Mouse (Mus musculus) hindbrain, embryonic 12.5 days (tissue): ENCODE results near the gene Espl1. TPM values are rescaled to one million over a fixed set of nuclear protein-coding genes. Genes with fewer than 3 reads are reported as not detected.

Experiments used
- ATAC-seq: fragments of 200-750 bp; cut with Nextera tagmentation; 2 replicates; pipeline ENCODE4 v1.8.0; 2017; ENCODE audit warnings: moderate TSS enrichment; ENCODE audit not compliant: low FRiP score
- H3K27ac ChIP-seq: fragments of 300-500 bp; sonication (generic); 2 replicates; pipeline ENCODE4 v1.5.1; 2016; ENCODE audit warnings: mild to moderate bottlenecking
- H3K27me3 ChIP-seq: fragments of 300-500 bp; sonication (generic); 2 replicates; pipeline ENCODE4 v1.6.1; 2016; ENCODE audit warnings: mild to moderate bottlenecking
- H3K36me3 ChIP-seq: fragments of 300-500 bp; sonication (generic); 2 replicates; pipeline ENCODE4 v1.6.1; 2016; ENCODE audit warnings: mild to moderate bottlenecking
- H3K4me1 ChIP-seq: fragments of 300-500 bp; sonication (generic); 2 replicates; pipeline ENCODE4 v1.6.1; 2016
- H3K4me2 ChIP-seq: fragments of 300-500 bp; sonication (generic); replicated peaks from 2 replicates; pipeline ENCODE4 v1.6.1; 2016; ENCODE audit warnings: mild to moderate bottlenecking
- H3K4me3 ChIP-seq: fragments of 300-500 bp; sonication (generic); 2 replicates; pipeline ENCODE4 v1.5.1; 2016; ENCODE audit warnings: mild to moderate bottlenecking
- H3K9ac ChIP-seq: fragments of 300-500 bp; sonication (generic); 2 replicates; pipeline ENCODE4 v1.6.1; 2016; ENCODE audit warnings: mild to moderate bottlenecking, moderate library complexity
- H3K9me3 ChIP-seq: fragments of 300-500 bp; sonication (generic); replicated peaks from 2 replicates; pipeline ENCODE4 v1.6.1; 2016; ENCODE audit warnings: mild to moderate bottlenecking
- WGBS: fragments of 180-500 bp; shearing (Covaris S2); methylation state at CpG from one replicate; pipeline ENCODE4 v1.1.7; 2016; 5-methylcytosine and 5-hydroxymethylcytosine counted together
- polyA plus RNA-seq: library from polyadenylated mRNA; unstranded; fragments of >200 nt; fragmentation: Nextera tagmentation; extraction: Ambion mirVana; gene quantifications from 2 replicates; pipeline ENCODE4 v1.2.1, GENCODE M21; 2016

Espl1 gene
- polyA plus RNA-seq, result 26.7 and 27.3 TPM in 2 replicates

- no peaks in the 10 kb centered on the region for H3K9me3 ChIP-seq
- H3K27ac ChIP-seq, result 0 out of 2 replicates have a peak within 1 kb of the TSS, but pooled peaks have one; percentile 13
- WGBS, result 8% methylated on average over 25 of the region's 25 CpGs
Observed at GRCm38 (mm10) chr15:102295633-102296367, at the start of gene Espl1. TSS of gene Espl1 (plus strand) at chr15:102296266.

GRCm38 (mm10) chr15:102246866-102247251 lies 49.2 kb upstream of the Espl1 start:
- WGBS, result 0% methylated on average over 30 of the region's 35 CpGs
- H3K36me3 ChIP-seq, result no peaks in the 10 kb centered on the region
- peak overlapping the region; percentile 60; the same call in 1 of the 2 replicates for H3K9ac ChIP-seq
- H3K27me3 ChIP-seq, result peaks cover 93% of the 10 kb centered on the region
- H3K4me3 ChIP-seq, result peak overlapping the region; percentile 57
- H3K4me2 ChIP-seq, result peak overlapping the region; percentile 97
- H3K4me1 ChIP-seq, result peaks cover 46% of the 10 kb centered on the region
- ATAC-seq, result peak; percentile 61
- no peaks in the 10 kb centered on the region for H3K9me3 ChIP-seq
- H3K27ac ChIP-seq, result peak overlapping the region; percentile 86

More at GRCm38 (mm10) chr15:102295633-102296367, at the start of gene Espl1:
- Histone ChIP-seq H3K27me3 (no peaks in the 10 kb centered on the region), H3K9ac (peak within 1 kb of the TSS; percentile 69), H3K4me3 (peak within 1 kb of the TSS; percentile 66), H3K36me3 (peaks cover 21% of the 10 kb centered on the region), H3K4me1 (peaks cover 10% of the 10 kb centered on the region), H3K4me2 (peak within 1 kb of the TSS; percentile 93)
- ATAC-seq, result peak; percentile 98

- H3K36me3 ChIP-seq, result no peaks in the 10 kb centered on the region
- H3K9ac ChIP-seq, result peak overlapping the region; percentile 60
- peak overlapping the region; percentile 57 for H3K4me3 ChIP-seq
- 1% methylated on average over 56 of the region's 65 CpGs for WGBS
- peaks cover 93% of the 10 kb centered on the region for H3K27me3 ChIP-seq
- H3K4me1 ChIP-seq, result peaks cover 46% of the 10 kb centered on the region
- H3K4me2 ChIP-seq, result peak overlapping the region; percentile 97
- peak; percentile 49 for ATAC-seq
- no peaks in the 10 kb centered on the region for H3K9me3 ChIP-seq
- H3K27ac ChIP-seq, result peak overlapping the region; percentile 86
Observed at GRCm38 (mm10) chr15:102247252-102248130, 48.6 kb upstream of the Espl1 start.

DNA sequence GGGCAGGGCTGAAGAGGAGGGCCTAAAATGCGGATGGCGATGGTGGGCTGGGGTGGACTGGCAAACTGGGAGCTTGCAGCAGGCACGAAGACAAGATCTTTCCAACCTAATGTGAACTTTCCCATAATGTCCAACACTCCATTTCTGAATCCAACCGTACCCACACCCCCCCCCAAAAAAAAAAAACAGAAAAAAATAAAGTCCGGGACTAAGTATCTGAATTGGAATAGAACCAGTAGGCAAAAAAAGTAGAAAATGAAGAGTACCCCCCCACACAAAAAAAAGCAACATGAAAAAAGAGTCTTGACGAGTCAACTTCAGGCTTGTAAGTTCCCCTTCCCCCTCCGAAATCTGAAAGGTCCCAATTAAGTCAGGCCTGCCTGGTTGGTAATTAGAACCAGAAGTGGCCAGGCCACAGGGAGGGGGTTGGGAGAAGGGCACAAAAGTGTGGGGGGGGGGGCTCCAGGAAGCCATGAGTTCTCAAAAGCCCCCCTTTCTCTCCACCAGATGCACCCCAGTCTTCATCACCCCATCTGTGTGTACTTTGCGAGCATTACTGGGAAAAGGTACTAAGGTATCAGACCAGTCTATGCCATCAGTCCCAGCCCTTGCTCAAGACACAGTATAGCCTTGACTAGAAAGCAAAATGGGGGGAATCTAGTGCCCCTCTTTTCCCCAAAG lies 47.8 kb upstream of the Espl1 start:
- ATAC-seq, result no peak
- Histone ChIP-seq H3K9ac (peak overlapping the region; percentile 60), H3K9me3 (no peaks in the 10 kb centered on the region), H3K4me3 (peak overlapping the region; percentile 57), H3K4me1 (peaks cover 44% of the 10 kb centered on the region), H3K27me3 (peaks cover 90% of the 10 kb centered on the region), H3K36me3 (no peaks in the 10 kb centered on the region), H3K27ac (peak overlapping the region; percentile 86), H3K4me2 (peak overlapping the region; percentile 97)
- WGBS, result 7% methylated on average over 8 of the region's 8 CpGs

DNA sequence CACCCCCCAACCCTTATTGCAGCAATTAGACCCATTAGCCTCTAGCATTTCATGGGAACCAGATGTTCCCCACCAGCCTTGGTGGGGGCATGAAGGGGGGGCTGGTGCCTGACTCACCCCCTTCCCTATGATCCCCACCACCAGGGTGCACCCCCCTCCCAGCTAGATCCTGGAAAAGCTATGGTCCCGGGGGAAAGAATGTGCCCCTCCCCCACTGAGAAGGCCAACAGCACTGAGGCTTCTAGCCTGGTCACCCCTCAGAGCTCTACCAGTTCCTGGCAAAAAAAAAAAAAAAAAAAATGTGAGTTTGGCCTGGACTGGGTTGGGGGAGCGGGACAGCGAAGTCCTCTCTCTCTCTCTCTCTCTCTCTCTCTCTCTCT lies 47.3 kb upstream of the Espl1 start:
- Histone ChIP-seq H3K9ac (no peak overlapping the region), H3K36me3 (no peaks in the 10 kb centered on the region), H3K9me3 (no peaks in the 10 kb centered on the region), H3K4me2 (peak overlapping the region; percentile 97), H3K27me3 (peaks cover 85% of the 10 kb centered on the region), H3K4me3 (peak overlapping the region; percentile 57; the same call in 1 of the 2 replicates), H3K4me1 (peaks cover 39% of the 10 kb centered on the region), H3K27ac (peak overlapping the region; percentile 81)
- 11% methylated on average over 3 of the region's 3 CpGs for WGBS
- ATAC-seq, result no peak

DNA sequence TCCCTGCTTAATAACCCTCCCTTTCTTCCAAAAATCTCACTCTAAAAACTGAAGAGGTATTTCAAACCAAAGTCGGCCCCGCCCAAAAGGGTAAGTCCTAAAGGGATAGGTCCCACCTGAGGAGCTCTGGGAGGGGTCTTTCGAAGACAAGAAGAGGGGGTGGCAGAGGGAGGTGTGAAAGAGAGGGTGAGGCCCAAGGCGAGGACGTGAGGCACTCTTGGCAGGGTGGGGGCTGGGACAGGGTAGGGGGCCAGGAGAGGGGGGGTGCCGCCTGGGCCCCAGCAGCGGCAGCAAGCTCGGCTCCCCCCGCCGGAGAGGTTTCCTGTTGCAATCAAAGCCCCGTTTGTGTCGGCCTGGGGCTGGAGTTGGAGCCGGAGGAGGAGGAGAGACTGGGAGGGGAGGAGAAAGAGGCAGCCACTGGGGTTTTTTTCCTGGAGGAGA lies 46.8 kb upstream of the Espl1 start:
- H3K9ac ChIP-seq, result 0 out of 2 replicates have a peak overlapping the region, but pooled peaks have one; percentile 23
- peaks cover 85% of the 10 kb centered on the region for H3K27me3 ChIP-seq

DNA sequence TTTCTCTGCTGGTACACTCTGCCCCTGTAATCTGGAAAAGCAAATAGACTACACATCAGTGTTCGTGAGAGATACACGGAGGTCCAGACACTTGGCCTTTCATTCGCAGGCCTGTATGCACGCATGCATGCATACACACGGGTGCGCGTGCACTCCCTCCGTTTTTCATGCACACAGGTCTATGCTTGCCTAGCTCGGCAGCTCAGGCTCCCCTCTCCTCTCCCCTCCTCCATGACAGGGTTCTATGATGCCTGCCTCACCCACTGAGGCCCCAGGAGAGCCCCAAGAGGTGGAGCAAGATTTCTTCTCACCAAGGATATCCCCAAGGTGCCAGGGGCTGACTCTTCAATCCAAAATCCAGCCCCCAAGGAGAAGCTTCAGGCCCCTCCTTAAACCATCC lies 46.1 kb upstream of the Espl1 start:
- Histone ChIP-seq H3K4me2 (peak overlapping the region; percentile 97), H3K4me3 (no peak overlapping the region)

More for the DNA sequence above, 46.8 kb upstream of the Espl1 start:
- Histone ChIP-seq H3K4me2 (peak overlapping the region; percentile 97), H3K4me1 (peaks cover 35% of the 10 kb centered on the region), H3K27ac (peak overlapping the region; percentile 81), H3K9me3 (no peaks in the 10 kb centered on the region), H3K36me3 (no peaks in the 10 kb centered on the region), H3K4me3 (0 out of 2 replicates have a peak overlapping the region, but pooled peaks have one; percentile 3)
- 2% methylated on average over 13 of the region's 13 CpGs for WGBS
- ATAC-seq, result no peak

GRCm38 (mm10) chr15:102250521-102250920 lies 45.5 kb upstream of the Espl1 start:
- Histone ChIP-seq H3K4me1 (peaks cover 30% of the 10 kb centered on the region), H3K27ac (no peak overlapping the region), H3K27me3 (peaks cover 85% of the 10 kb centered on the region), H3K4me2 (no peak overlapping the region), H3K9me3 (no peaks in the 10 kb centered on the region), H3K9ac (no peak overlapping the region), H3K4me3 (no peak overlapping the region), H3K36me3 (no peaks in the 10 kb centered on the region)
- WGBS, result 57% methylated on average over 5 of the region's 5 CpGs
- no peak for ATAC-seq

More for the DNA sequence above, 46.1 kb upstream of the Espl1 start:
- Histone ChIP-seq H3K9me3 (no peaks in the 10 kb centered on the region), H3K27me3 (peaks cover 85% of the 10 kb centered on the region), H3K9ac (no peak overlapping the region), H3K4me1 (peaks cover 33% of the 10 kb centered on the region), H3K27ac (peak overlapping the region; percentile 81), H3K36me3 (no peaks in the 10 kb centered on the region)
- 43% methylated on average over 9 of the region's 9 CpGs for WGBS
- no peak for ATAC-seq

- Histone ChIP-seq H3K4me3 (peak overlapping the region; percentile 56), H3K27ac (peak overlapping the region; percentile 83; the same call in 1 of the 2 replicates), H3K27me3 (peaks cover 83% of the 10 kb centered on the region), H3K9ac (peak overlapping the region; percentile 75), H3K36me3 (no peaks in the 10 kb centered on the region), H3K4me2 (peak overlapping the region; percentile 91), H3K4me1 (peaks cover 29% of the 10 kb centered on the region), H3K9me3 (no peaks in the 10 kb centered on the region)
- no peak for ATAC-seq
- WGBS, result 36% methylated on average over 13 of the region's 14 CpGs
Observed at GRCm38 (mm10) chr15:102255547-102256255, 40.4 kb upstream of the Espl1 start.

GRCm38 (mm10) chr15:102256431-102257201 lies 39.5 kb upstream of the Espl1 start:
- peak overlapping the region; percentile 91 for H3K4me2 ChIP-seq
- 6% methylated on average over 22 of the region's 22 CpGs for WGBS
- no peak for ATAC-seq
- peak overlapping the region; percentile 75 for H3K9ac ChIP-seq
- H3K27me3 ChIP-seq, result peaks cover 76% of the 10 kb centered on the region
- H3K4me1 ChIP-seq, result peaks cover 29% of the 10 kb centered on the region
- peak overlapping the region; percentile 56 for H3K4me3 ChIP-seq
- H3K36me3 ChIP-seq, result no peaks in the 10 kb centered on the region
- H3K27ac ChIP-seq, result peak overlapping the region; percentile 83
- no peaks in the 10 kb centered on the region for H3K9me3 ChIP-seq
